In the genomic region with DNA sequence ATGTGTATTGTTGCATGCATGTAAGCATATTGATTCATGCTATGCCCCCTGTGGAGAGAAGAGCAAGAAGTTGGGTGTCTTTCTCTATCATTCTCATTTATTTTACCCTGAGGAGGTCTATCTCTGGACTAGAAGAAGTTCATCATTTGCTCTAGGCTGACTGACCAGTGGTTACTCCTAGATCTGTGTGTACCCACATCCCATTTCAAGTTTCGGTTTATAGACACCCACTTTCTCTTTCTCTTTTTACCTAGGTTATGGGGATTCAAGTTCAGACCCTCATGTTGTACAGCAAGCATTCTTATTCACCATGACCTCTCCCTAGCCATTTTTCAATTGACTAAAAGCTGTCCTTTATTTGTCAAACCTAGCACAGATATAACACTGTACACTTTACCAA, we compare ENCODE assay signal across 20 mouse cellular contexts. TPM values are rescaled to one million over a fixed set of nuclear protein-coding genes. Genes with fewer than 3 reads are reported as not detected.
DNase-seq lines count a peak whose midpoint lies in the region; ATAC-seq lines count a peak whose summit lies in the region.
"Had no signal": no experiment of that assay in that cellular context is flagged by ENCODE, and none has a peak within 500 bp of the region (broad histone marks: within the 10 kb centered on the region; RNA-seq: fewer than 3 reads in every experiment).

No protein-coding gene starts in this region.

- H3K36me3 ChIP-seq in midbrain, embryonic 13.5 days = no peaks in the 10 kb centered on the region
- H3K36me3 ChIP-seq: embryonic facial prominence, embryonic 10.5 days; embryonic facial prominence, embryonic 12.5 days; forebrain, embryonic 15.5 days had no signal

- 93% methylated on average over 1 of the region's 1 CpGs for WGBS in midbrain, embryonic 13.5 days

- H3K4me2 ChIP-seq in midbrain, embryonic 13.5 days (replicated peaks) = no peak overlapping the region
- H3K4me2 ChIP-seq: embryonic facial prominence, embryonic 12.5 days; forebrain, embryonic 13.5 days; forebrain, embryonic 15.5 days had no signal

- H3K27ac ChIP-seq in midbrain, embryonic 13.5 days = no peak overlapping the region
- H3K27ac ChIP-seq: embryonic facial prominence, embryonic 10.5 days; embryonic facial prominence, embryonic 12.5 days; forebrain, embryonic 13.5 days; forebrain, embryonic 15.5 days had no signal

- ATAC-seq in granulocyte monocyte progenitor cell, adult 5-6 weeks (replicated peaks; ENCODE audit: poor library complexity, severe bottlenecking) = peak; percentile 92
- ATAC-seq in megakaryocyte, adult 5-6 weeks (ENCODE audit: poor library complexity, severe bottlenecking) = peak; percentile 51
- no peak for ATAC-seq in midbrain, embryonic 13.5 days
- ATAC-seq: forebrain, embryonic 13.5 days; forebrain, embryonic 15.5 days; forebrain, postnatal 0 days had no signal

- H3K9me3 ChIP-seq in midbrain, embryonic 13.5 days = no peaks in the 10 kb centered on the region
- H3K9me3 ChIP-seq: embryonic facial prominence, embryonic 10.5 days; embryonic facial prominence, embryonic 12.5 days; forebrain, embryonic 13.5 days; forebrain, embryonic 15.5 days had no signal

- H3K4me3 ChIP-seq in midbrain, embryonic 13.5 days (replicated peaks) = no peak overlapping the region
- H3K4me3 ChIP-seq: embryonic facial prominence, embryonic 10.5 days; embryonic facial prominence, embryonic 12.5 days; forebrain, embryonic 13.5 days; forebrain, embryonic 15.5 days had no signal

- H3K4me1 ChIP-seq in midbrain, embryonic 13.5 days (replicated peaks) = no peaks in the 10 kb centered on the region
- H3K4me1 ChIP-seq: embryonic facial prominence, embryonic 10.5 days; embryonic facial prominence, embryonic 12.5 days; forebrain, embryonic 13.5 days; forebrain, embryonic 15.5 days had no signal

- H3K9ac ChIP-seq in midbrain, embryonic 13.5 days (replicated peaks) = no peak overlapping the region
- H3K9ac ChIP-seq: embryonic facial prominence, embryonic 12.5 days; forebrain, embryonic 13.5 days; forebrain, embryonic 15.5 days; forebrain, postnatal 0 days had no signal

- no peak for DNase-seq in thymus, postnatal 0 days (ENCODE audit: low spot score)
- no peak for DNase-seq in thymus, postnatal 36 days
- DNase-seq: adrenal gland, adult 2 months; adrenal gland, postnatal 10 days; adrenal gland, postnatal 25 days; cerebellum, adult 11 months; cerebellum, adult 18-20 months; cerebellum, adult 8-10 months; cerebellum, adult 9-11 months; cerebellum, postnatal 36 days; forebrain, postnatal 0 days had no signal

- no peaks in the 10 kb centered on the region for H3K27me3 ChIP-seq in midbrain, embryonic 13.5 days
- H3K27me3 ChIP-seq: embryonic facial prominence, embryonic 12.5 days; forebrain, embryonic 13.5 days; forebrain, embryonic 15.5 days had no signal

RNA-seq across cellular contexts. Expression of a gene that starts 44.4 kb away (rescaled TPM):
- total RNA-seq in granulocyte monocyte progenitor cell, adult 5-6 weeks (2014; fragmentation: Nextera tagmentation) = 95.8 and 112 TPM in 2 replicates
- 132 and 143 TPM in 2 replicates for total RNA-seq in granulocyte monocyte progenitor cell, adult 5-6 weeks (2017)
- total RNA-seq in megakaryocyte, adult 5-6 weeks (2015) = 14.7 and 20.0 TPM in 2 replicates
- 6.6 and 8.6 TPM in 2 replicates for total RNA-seq in megakaryocyte, adult 5-6 weeks (2017)
- polyA plus RNA-seq in midbrain, embryonic 13.5 days (2015; fragmentation: Nextera tagmentation; extraction: Ambion mirVana) = 9.1 and 10.5 TPM in 2 replicates
- polyA plus RNA-seq in thymus, postnatal 0 days (2015; fragmentation: Nextera tagmentation; extraction: Ambion mirVana) = 3.3 and 6.5 TPM in 2 replicates
- total RNA-seq: MEL had no signal
- polyA plus RNA-seq: C2C12 had no signal

Comparison
In these comparisons a context has a peak if more than half of its experiments do, and no peak if none do; other contexts are left out.
1. RNA of a gene that starts 44.4 kb away (total RNA-seq): 95.8 to 143 TPM in granulocyte monocyte progenitor cell, adult 5-6 weeks; 6.6 to 20.0 TPM in megakaryocyte, adult 5-6 weeks; every median in the first group is over 4 times any median in the second.